Mouse (Mus musculus) embryonic facial prominence, embryonic 13.5 days (tissue): ENCODE data around the gene Kl. TPM values are rescaled to one million over a fixed set of nuclear protein-coding genes. Genes with fewer than 3 reads are reported as not detected.

Experiments
- ATAC-seq: fragments of 200-750 bp; cut with Nextera tagmentation; 2 replicates; pipeline ENCODE4 v1.8.0; 2017; ENCODE audit warnings: low read depth; ENCODE audit not compliant: insufficient number of reproducible peaks, insufficient read depth, low FRiP score, low TSS enrichment
- H3K27ac ChIP-seq: fragments of 300-500 bp; sonication (generic); 2 replicates; pipeline ENCODE4 v1.5.1; 2015; ENCODE audit warnings: moderate library complexity, mild to moderate bottlenecking, inconsistent platforms
- H3K27me3 ChIP-seq: fragments of 300-500 bp; sonication (generic); 2 replicates; pipeline ENCODE4 v1.6.1; 2015; ENCODE audit warnings: mild to moderate bottlenecking, inconsistent platforms
- H3K36me3 ChIP-seq: fragments of 300-500 bp; sonication (generic); 2 replicates; pipeline ENCODE4 v1.6.1; 2015; ENCODE audit warnings: mild to moderate bottlenecking, inconsistent platforms
- H3K4me1 ChIP-seq: fragments of 300-500 bp; sonication (generic); 2 replicates; pipeline ENCODE4 v1.6.1; 2015; ENCODE audit warnings: inconsistent platforms
- H3K4me2 ChIP-seq: fragments of 300-500 bp; sonication (generic); 2 replicates; pipeline ENCODE4 v1.6.1; 2015; ENCODE audit warnings: moderate library complexity, mild to moderate bottlenecking, inconsistent platforms
- H3K4me3 ChIP-seq: fragments of 300-500 bp; sonication (generic); 2 replicates; pipeline ENCODE4 v1.5.1; 2015; ENCODE audit warnings: mild to moderate bottlenecking, inconsistent platforms
- H3K9ac ChIP-seq: fragments of 300-500 bp; sonication (generic); 2 replicates; pipeline ENCODE4 v1.6.1; 2015; ENCODE audit warnings: mild to moderate bottlenecking, inconsistent platforms
- H3K9me3 ChIP-seq: fragments of 300-500 bp; sonication (generic); 2 replicates; pipeline ENCODE4 v1.6.1; 2016; ENCODE audit warnings: inconsistent platforms
- WGBS: fragments of 180-500 bp; shearing (Covaris S2); methylation state at CpG from one replicate; pipeline ENCODE4 v1.1.7; 2015; ENCODE audit warnings: mixed read lengths; 5-methylcytosine and 5-hydroxymethylcytosine counted together
- polyA plus RNA-seq: library from polyadenylated mRNA; unstranded; fragments of >200 nt; fragmentation: Nextera tagmentation; extraction: Ambion mirVana; gene quantifications from 2 replicates; pipeline ENCODE4 v1.2.1, GENCODE M21; 2015

Gene Kl
- polyA plus RNA-seq, 1 experiment from 2014 or later = 0.07 TPM

- Histone ChIP-seq H3K36me3 (no peaks in the 10 kb centered on the region), H3K27ac (no peak overlapping the region), H3K27me3 (no peaks in the 10 kb centered on the region), H3K9ac (no peak overlapping the region), H3K9me3 (peaks cover 3% of the 10 kb centered on the region), H3K4me3 (no peak overlapping the region), H3K4me2 (no peak overlapping the region), H3K4me1 (peaks cover 9% of the 10 kb centered on the region)
- no peak for ATAC-seq
- WGBS = 45% methylated on average over 3 of the region's 3 CpGs
Observed at GRCm38 (mm10) chr5:150970551-150970950, 18.1 kb downstream of the Kl start.

GRCm38 (mm10) chr5:150971126-150971525 lies 18.7 kb downstream of the Kl start:
- WGBS = 78% methylated on average over 6 of the region's 6 CpGs
- no peak for ATAC-seq
- no peak overlapping the region for H3K9ac ChIP-seq
- no peaks in the 10 kb centered on the region for H3K36me3 ChIP-seq
- no peak overlapping the region for H3K4me2 ChIP-seq
- no peaks in the 10 kb centered on the region for H3K27me3 ChIP-seq
- H3K27ac ChIP-seq = no peak overlapping the region
- no peak overlapping the region for H3K4me3 ChIP-seq
- peaks cover 3% of the 10 kb centered on the region for H3K9me3 ChIP-seq
- peaks cover 9% of the 10 kb centered on the region for H3K4me1 ChIP-seq

DNA sequence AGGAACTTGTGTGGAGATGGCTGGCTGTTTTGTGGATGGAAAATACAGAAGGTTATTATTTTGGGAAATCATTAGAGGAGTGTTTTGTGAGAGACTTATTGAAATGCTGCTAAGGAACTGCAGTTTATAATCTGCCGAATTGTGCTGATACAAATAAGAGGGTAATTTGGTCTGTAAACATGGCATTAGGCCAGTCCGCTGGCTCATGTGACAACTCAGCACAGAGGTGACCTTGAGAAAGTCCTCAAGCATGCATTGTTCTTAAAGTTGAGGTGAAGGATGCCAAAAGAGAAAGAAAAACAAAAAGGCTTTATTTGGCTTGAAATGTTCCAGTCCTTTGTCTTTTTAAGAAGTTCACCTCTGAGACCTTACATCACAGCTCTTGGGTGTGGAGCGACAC lies 21.8 kb downstream of the Kl start:
- Histone ChIP-seq H3K9me3 (no peaks in the 10 kb centered on the region), H3K27me3 (no peaks in the 10 kb centered on the region), H3K4me1 (peaks cover 9% of the 10 kb centered on the region), H3K4me3 (no peak overlapping the region), H3K9ac (no peak overlapping the region), H3K4me2 (no peak overlapping the region), H3K27ac (no peak overlapping the region), H3K36me3 (no peaks in the 10 kb centered on the region)
- 74% methylated on average over 3 of the region's 3 CpGs for WGBS
- ATAC-seq = no peak

- no peak for ATAC-seq
- 83% methylated on average over 14 of the region's 14 CpGs for WGBS
- H3K4me2 ChIP-seq = no peak overlapping the region
- H3K4me1 ChIP-seq = peaks cover 4% of the 10 kb centered on the region; the same call in 1 of the 2 replicates
- H3K36me3 ChIP-seq = no peaks in the 10 kb centered on the region
- H3K27ac ChIP-seq = no peak overlapping the region
- no peak overlapping the region for H3K4me3 ChIP-seq
- H3K27me3 ChIP-seq = no peaks in the 10 kb centered on the region
- H3K9me3 ChIP-seq = 0 out of 2 replicates have a peak, but pooled peaks cover 4% of the 10 kb centered on the region
- no peak overlapping the region for H3K9ac ChIP-seq
Observed at GRCm38 (mm10) chr5:150977383-150977958, 25.1 kb downstream of the Kl start.

DNA sequence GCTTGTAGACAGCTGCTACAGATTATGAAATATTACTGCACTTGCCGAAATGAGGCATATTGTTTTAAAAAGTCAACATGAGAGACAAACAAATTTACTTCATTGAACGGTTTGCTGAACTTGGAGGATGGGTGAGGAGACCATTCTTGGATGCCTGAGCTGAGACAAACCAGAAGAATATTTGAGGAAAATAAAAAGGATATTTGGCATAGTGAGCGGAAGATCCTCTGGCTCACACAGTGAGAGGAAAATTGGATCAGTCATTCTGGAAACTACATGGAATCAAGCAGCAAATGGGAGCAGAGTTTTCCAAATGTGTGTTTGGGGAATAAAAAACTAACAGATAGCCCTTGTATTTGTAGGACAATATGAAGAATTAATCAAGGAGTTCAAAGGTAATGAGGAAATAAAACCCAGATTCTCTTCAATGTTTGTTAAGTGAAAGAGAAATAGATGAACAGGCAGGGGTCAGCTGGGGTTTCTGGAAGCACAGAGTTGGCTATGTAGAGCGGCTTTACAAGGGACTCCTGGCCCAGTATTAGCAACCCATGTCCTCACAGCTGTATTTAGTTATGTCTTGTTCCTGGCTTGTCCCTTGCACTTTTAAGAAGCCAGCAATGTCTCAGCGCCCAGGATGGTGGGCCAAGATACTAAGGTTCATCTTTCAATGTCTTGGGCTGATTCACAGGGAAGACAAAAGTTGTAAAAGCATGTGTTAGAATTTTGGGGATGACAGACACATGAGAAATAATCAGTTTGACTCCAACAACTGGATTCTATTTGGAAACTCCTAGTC lies 27.1 kb downstream of the Kl start:
- no peak overlapping the region for H3K4me2 ChIP-seq
- peaks cover 4% of the 10 kb centered on the region; the same call in 1 of the 2 replicates for H3K4me1 ChIP-seq
- no peak overlapping the region for H3K27ac ChIP-seq
- no peak overlapping the region for H3K4me3 ChIP-seq
- 0 out of 2 replicates have a peak, but pooled peaks cover 4% of the 10 kb centered on the region for H3K9me3 ChIP-seq
- WGBS = 37% methylated on average over 5 of the region's 5 CpGs
- ATAC-seq = no peak
- H3K36me3 ChIP-seq = no peaks in the 10 kb centered on the region
- H3K27me3 ChIP-seq = no peaks in the 10 kb centered on the region
- H3K9ac ChIP-seq = no peak overlapping the region

DNA sequence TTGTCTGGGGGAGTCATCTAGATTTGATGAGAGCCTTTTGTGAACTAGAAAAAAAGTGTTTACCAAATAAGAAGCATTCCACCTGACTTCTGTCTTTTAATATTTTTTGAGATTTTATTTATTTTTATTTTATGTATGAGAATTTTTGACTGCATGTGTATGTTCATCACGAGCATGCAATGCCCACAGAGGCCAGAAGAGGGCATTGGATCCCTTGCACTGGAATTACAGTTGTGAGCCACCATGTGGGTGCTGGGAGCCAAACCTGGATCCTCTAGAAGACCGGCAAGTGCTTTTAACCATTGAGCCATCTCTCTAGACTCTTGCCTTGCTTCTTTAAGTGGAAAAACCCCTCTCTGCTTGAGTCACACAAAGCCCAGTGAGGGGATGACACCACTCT lies 29.7 kb downstream of the Kl start:
- H3K4me2 ChIP-seq = no peak overlapping the region
- no peaks in the 10 kb centered on the region for H3K27me3 ChIP-seq
- no peak overlapping the region for H3K9ac ChIP-seq
- 94% methylated on average over 2 of the region's 2 CpGs for WGBS
- H3K4me3 ChIP-seq = no peak overlapping the region
- H3K27ac ChIP-seq = no peak overlapping the region
- ATAC-seq = no peak
- 0 out of 2 replicates have a peak, but pooled peaks cover 4% of the 10 kb centered on the region for H3K9me3 ChIP-seq
- no peaks in the 10 kb centered on the region for H3K36me3 ChIP-seq
- peaks cover 4% of the 10 kb centered on the region; the same call in 1 of the 2 replicates for H3K4me1 ChIP-seq

- no peak overlapping the region for H3K27ac ChIP-seq
- no peak overlapping the region for H3K9ac ChIP-seq
- no peak overlapping the region for H3K4me3 ChIP-seq
- ATAC-seq = no peak
- H3K4me2 ChIP-seq = no peak overlapping the region
- H3K36me3 ChIP-seq = no peaks in the 10 kb centered on the region
- H3K27me3 ChIP-seq = no peaks in the 10 kb centered on the region
- H3K4me1 ChIP-seq = no peaks in the 10 kb centered on the region
- 0 out of 2 replicates have a peak, but pooled peaks cover 3% of the 10 kb centered on the region for H3K9me3 ChIP-seq
- 92% methylated on average over 7 of the region's 7 CpGs for WGBS
Observed at GRCm38 (mm10) chr5:150994096-150994495, 41.7 kb downstream of the Kl start.

- H3K9ac ChIP-seq = no peak overlapping the region
- H3K4me3 ChIP-seq = no peak overlapping the region
- H3K36me3 ChIP-seq = no peaks in the 10 kb centered on the region
- 69% methylated on average over 2 of the region's 2 CpGs for WGBS
- H3K9me3 ChIP-seq = 0 out of 2 replicates have a peak, but pooled peaks cover 3% of the 10 kb centered on the region
- H3K4me2 ChIP-seq = no peak overlapping the region
- H3K4me1 ChIP-seq = no peaks in the 10 kb centered on the region
- no peak overlapping the region for H3K27ac ChIP-seq
- H3K27me3 ChIP-seq = no peaks in the 10 kb centered on the region
- ATAC-seq = no peak
Observed at GRCm38 (mm10) chr5:150996586-150996985, 44.2 kb downstream of the Kl start.

DNA sequence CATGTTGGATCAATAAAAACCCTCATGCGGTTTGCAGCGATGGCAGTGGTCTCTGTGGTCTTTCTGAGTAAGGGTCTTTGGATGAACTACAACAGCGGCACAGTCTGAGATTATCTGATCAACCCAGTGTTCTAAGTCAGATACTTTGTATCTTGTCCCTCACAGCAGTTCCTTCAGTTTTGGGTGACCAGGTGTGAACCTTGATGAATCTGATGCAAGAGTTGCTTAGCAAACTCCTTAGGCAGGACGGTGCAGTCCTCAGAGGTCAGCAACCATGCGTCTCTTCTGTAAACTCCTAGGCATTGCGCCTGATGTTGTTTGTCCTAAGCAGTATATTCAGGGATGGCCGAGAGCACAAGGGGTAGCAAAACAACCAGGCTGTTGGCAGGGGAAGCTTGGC lies 48.7 kb downstream of the Kl start:
- no peak for ATAC-seq
- Histone ChIP-seq H3K27me3 (no peaks in the 10 kb centered on the region), H3K4me3 (no peak overlapping the region), H3K9ac (no peak overlapping the region), H3K4me2 (no peak overlapping the region), H3K27ac (no peak overlapping the region), H3K4me1 (no peaks in the 10 kb centered on the region), H3K36me3 (no peaks in the 10 kb centered on the region), H3K9me3 (no peaks in the 10 kb centered on the region)
- WGBS = 91% methylated on average over 7 of the region's 7 CpGs

DNA sequence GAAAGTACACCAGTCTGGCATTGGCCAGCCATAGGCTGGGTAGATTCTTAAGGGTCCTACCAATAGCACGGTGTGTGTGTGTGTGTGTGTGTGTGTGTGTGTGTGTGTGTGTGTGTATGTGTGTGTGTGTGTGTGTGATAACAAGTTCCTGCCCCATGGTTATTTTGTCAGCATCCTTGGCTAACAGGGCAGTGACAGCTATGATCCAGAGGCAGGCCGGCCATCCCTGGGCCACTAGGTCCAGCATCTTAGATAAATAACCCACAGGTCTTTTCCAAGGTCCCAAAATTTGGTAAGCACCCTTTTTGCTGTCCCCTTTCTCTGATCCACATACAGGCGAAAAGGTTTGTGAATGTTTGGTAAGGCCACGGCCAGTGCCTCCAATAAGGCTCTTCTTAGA lies 49.6 kb downstream of the Kl start:
- no peak overlapping the region for H3K27ac ChIP-seq
- H3K36me3 ChIP-seq = no peaks in the 10 kb centered on the region
- no peaks in the 10 kb centered on the region for H3K9me3 ChIP-seq
- H3K4me3 ChIP-seq = no peak overlapping the region
- 95% methylated on average over 4 of the region's 4 CpGs for WGBS
- no peaks in the 10 kb centered on the region for H3K27me3 ChIP-seq
- no peaks in the 10 kb centered on the region for H3K4me1 ChIP-seq
- no peak overlapping the region for H3K9ac ChIP-seq
- ATAC-seq = no peak
- H3K4me2 ChIP-seq = no peak overlapping the region

- ATAC-seq = no peak
- no peaks in the 10 kb centered on the region for H3K4me1 ChIP-seq
- no peak overlapping the region for H3K27ac ChIP-seq
- no peak overlapping the region for H3K4me3 ChIP-seq
- H3K4me2 ChIP-seq = no peak overlapping the region
- no peaks in the 10 kb centered on the region for H3K27me3 ChIP-seq
- 38% methylated on average over 1 of the region's 1 CpGs for WGBS
- H3K36me3 ChIP-seq = no peaks in the 10 kb centered on the region
- no peak overlapping the region for H3K9ac ChIP-seq
- no peaks in the 10 kb centered on the region for H3K9me3 ChIP-seq
Observed at GRCm38 (mm10) chr5:151004216-151004755, 51.9 kb downstream of the Kl start.

GRCm38 (mm10) chr5:151018450-151018849 lies 66.0 kb downstream of the Kl start:
- Histone ChIP-seq H3K9me3 (no peaks in the 10 kb centered on the region; the same call in 1 of the 2 replicates), H3K27ac (no peak overlapping the region), H3K4me1 (peaks cover 8% of the 10 kb centered on the region), H3K4me2 (no peak overlapping the region), H3K9ac (no peak overlapping the region), H3K27me3 (no peaks in the 10 kb centered on the region), H3K4me3 (no peak overlapping the region), H3K36me3 (no peaks in the 10 kb centered on the region)
- ATAC-seq = no peak
- 69% methylated on average over 5 of the region's 5 CpGs for WGBS
